Mouse (Mus musculus) CH12F3 (cell line): ENCODE measurements around the gene Mrtfa.

Source experiments
- in situ Hi-C: fragments of 300-500 bp; cut with MboI; formaldehyde crosslinking; loops from 2 replicates; pipeline ENCODE4 v1.14.3; 2020; ENCODE audit warnings: low sequenced_read_pairs

The Mrtfa gene

DNA sequence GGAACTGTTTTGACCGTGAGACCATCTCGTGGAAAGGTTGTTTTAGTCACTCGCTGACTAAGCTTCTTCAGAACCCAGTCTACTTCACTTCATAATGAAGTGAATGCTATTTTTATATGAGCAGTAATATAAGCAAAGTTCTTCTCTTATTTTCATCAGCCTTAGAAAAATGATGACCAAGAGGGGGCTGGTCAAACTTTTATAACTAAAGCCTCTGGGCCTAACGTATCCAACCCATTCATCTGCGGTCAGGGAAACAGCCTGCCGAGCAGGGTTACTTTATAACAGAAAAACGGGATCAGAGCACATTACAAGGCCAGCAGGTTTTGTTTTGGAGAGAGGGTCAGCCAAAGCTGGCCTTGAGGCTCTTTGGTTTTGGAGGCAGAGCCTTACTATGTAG, 31.3 kb downstream of the Mrtfa start:
- in situ Hi-C loops: no loop called here

DNA sequence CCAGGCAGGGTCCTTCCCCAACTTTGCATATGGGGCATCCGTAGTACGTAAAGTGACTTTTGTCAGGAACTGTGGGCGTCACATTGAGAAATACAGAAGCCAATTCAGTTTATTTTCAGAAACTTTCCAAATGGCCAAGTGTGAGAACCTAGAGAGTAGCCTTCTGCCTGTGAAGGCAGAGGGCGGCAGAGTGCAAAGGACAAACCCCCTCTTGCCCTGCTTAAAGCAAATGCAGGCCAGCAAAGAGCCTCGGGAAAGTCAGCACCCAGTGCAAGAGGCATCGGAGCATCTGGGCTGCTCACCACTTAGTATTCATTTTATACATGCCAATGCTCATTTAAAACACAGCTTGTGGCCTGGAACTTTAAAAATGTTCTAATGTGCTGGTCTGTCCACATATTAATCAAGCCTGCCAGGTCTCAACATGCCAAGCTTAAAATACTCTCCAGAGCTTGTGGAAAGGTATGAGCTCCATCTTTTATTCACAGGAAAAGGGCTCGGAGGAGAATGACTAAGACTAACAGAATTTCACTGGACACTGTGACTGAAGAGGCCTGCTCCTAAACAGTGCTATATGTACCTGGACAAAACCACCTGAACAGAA, 31.9 kb downstream of the Mrtfa start:
- in situ Hi-C loops: no loop called here

DNA sequence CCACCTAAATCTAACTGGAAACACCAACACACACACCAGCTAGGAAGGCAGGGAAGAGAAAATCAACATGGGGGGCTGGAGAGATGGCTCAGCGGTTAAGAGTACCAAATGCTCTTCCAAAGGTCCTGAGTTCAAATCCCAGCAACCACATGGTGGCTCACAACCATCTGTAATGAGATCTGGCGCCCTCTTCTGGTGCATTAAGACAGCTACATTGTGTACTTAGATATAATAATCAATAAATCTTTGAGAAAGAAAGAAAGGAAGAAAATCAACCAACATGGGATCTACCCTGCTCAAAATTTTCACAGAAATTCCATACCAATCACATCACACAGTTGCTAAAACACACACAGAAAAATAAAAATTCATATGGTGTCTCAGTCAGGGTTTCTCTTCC, 34.1 kb downstream of the Mrtfa start:
- in situ Hi-C loops: no loop called here

DNA sequence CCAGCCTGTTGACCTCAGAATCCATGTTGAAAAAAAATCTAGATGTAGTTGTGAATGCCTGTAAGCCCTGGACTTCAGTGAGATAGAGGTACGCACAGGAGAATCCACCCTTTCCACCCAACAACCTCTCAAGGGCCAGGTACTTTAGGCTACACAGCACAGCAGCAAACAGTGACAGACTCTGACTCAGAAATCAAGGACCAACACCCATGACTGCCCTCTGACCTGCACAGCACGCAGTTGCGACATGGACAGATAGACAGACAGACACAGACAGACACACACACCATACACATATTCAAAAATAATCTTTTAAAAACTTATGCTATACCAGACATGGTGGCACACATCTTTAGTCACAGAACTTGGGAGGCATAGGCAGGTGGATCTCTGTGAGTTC, 34.7 kb downstream of the Mrtfa start:
- in situ Hi-C loops: no loop called here

DNA sequence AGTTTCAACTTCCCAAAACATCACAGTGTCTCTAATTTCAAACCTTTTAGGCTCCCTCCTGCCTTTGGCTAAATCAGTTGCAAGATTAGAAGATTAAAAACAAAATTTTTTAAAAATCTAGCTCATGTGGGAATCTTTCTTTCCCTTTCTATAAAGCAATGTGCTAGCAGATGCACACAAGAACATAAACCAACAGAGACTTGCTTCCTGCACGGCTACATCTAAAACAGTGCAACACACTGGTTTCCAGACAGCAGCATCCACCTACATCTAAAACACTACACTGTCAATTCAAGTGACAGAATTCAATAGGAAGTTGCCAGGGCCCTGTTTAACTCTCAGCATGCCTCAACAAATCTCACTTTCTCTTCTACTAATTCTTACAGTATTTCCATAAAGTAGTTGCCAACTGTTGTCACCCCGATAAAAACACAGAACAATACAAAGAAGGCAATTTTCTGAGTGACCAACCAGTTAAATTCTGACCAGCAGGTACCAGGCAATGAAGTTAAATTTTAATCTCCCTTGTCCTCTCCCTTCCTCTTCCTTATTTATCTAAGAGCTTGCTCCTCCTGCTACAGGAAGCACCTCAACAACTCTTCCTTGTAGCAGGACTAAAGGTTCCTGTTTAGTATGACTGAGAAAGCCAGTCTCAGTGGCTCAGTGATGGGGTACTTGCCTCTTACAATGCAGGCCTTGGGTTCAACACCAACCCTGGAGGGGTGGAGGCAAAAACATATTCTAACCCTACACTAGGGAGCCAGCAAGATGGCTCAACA, 35.5 kb downstream of the Mrtfa start:
- in situ Hi-C loops: no loop called here

DNA sequence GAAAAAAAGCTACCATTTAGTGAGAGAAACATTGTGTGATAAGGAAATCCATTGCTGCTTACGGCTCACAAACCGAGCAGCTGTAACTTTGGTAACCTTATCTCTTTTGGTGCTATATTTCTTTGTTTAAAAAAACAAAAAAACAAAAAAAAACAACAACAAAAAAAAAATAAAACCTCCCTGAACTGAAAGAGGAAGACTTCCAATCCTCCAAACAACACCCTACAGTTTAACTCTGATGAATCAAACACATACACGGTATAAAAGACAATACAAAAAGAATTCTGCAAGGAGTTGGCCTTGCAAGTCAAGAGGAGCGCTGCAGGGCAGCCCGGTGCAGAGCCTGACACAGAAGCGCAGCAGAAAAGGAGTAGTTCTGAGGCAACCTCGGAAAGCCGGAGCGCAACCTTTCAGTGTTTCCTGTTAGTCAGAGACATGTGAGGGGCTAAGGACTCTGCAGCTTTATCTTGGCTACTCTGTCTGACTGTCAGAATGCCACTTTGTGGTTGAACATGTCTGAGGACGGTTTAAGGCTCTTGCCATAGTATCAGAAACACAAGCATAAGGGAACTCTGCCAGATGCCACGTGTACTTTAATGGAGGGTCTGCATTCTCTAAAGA, 48.5 kb downstream of the Mrtfa start:
- in situ Hi-C loops: no loop called here

DNA sequence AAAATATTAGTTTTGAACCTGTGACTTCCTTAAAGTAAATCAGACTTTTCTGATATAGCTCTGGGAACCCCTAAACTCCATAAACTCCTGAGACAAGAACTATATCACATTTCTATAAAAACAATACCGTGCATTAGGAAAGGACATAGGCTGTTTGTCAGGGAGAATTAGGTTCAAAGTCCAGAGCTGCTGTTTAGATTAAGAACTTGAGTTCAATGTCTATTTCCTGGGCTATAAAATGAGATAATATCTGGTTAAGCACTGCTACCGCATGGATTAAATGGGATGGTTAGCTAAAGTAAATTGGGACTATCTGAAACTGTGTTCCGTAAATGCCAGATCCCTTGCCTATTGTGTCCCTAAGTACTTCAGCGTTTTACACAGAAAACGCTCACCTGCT, 50.6 kb downstream of the Mrtfa start:
- in situ Hi-C loops: no loop called here

DNA sequence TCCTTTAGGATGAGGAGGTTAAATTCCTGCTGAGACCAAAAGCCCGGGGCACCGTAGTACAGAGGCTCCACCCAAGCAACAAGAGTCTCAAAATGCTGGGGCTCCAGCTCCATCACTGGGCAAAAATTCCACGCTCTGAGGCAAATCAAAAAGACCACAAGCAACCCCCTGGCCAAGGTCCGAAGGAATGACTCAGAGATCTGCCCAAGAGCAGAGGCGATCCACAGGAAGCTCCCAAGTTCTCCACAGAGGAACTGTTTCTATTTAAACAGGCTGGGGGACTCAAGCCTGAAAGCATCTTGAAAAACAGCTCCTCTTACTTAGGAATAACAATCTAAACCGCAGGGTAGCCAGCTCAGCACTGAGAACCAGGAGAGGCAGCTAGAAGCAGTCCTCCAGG, 53.3 kb downstream of the Mrtfa start:
- in situ Hi-C loops: no loop called here

DNA sequence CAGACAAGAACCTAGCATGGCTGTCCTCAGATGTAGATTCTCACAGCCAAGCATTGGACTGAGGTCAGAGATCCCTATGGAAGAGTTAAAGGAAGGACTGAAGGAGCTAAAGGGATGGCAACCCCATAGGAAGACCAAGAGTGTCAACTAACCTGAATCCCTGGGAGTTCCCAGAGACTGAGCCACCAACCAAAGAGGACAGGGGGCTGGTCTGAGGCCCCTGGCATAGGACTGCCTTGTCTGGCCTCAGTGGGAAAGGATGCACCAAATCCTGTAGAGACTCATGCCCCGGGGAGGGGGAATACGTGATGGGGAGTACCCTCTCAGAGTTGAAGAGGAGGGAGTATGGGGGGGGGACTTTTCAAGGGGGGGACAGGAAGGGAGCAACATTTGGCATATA, 56.8 kb downstream of the Mrtfa start:
- in situ Hi-C loops: no loop called here

DNA sequence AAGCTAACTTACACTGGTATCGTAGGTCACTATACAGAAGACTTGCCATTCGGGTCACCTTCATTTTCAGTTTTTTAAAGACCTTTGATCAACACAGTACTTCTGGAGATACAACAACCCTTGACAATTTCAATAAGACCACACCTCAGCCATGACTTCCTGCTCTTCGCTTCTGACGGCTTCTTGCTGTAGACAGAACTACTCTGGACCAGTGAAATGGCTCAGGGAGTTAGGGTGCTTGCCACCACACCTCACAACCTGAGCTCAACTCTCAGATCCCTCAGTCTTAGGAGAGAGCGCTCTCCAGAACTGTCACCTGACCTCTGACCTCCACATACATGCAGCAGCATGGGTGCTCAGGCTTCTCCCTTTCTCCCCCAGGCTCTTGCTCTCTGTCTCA, 59.4 kb downstream of the Mrtfa start:
- in situ Hi-C loops: no loop called here

DNA sequence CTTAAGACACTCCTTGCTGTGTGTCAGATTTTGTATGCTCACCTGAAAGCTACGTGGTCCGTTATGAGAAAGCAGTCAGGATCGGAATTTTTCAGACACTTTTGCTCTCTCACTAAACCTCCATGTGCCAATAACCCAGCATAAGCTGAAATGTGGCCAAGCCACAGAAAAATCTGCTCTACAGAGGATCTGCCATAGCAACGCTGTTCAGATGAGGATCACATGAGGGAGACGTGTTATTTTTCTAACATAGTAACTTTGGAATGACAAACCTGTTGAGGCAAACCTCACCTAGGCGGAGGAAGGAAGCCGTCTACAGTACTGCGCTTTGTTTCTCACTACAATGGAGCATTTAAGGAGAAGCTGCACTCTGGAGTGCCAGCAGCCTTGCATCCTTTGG, 60.6 kb downstream of the Mrtfa start:
- in situ Hi-C loops: no loop called here

DNA sequence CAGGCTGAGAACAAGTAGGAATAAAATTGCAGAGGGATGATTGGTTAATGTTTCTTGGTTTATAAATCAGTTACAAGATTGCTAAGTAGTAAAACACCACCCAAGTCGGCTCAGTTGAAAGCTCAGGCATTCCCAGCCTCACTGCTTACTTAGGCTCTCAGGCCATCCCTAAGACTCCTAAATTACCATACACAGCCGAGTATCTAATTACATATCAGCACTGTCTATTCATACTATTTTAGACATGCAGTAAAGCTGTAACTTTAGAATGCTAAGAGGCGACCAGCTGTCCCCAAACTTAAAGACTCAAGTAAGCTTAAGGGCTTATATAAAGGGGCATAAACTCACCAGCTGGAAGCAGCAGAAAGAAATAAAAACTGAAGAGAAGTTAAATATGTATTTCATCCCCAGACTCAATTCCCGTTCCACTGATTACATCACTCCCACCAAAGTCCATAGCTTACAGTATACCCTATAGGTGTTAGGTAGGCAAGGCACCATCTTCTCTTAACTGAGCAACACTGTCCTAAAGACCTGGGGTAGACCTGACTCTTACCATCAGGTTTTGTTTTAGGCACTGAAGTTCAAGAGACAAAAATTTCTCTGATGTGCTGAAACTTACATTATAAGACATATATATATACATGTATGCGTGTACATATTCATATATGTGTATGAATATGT, 62.3 kb downstream of the Mrtfa start:
- in situ Hi-C loops: no loop called here

DNA sequence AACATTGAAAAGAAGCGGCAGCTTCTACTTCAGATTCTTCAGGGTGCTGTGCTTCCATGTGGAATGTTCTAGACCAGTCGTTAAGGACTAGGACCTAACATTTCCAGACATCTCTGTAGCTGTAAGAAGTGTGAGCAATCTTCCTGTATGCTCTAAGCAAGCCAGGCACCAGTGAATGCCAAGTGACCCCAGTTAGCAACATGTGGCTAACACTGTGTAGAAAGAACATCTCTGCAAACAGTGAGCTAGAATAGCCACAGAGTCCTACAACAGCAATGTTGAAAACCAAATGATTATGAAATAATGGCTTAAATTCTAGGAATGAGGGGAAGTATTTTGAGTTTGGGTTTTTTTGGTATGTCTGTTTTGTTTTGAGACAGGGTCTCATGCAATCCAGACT, 66.3 kb downstream of the Mrtfa start:
- in situ Hi-C loops: no loop called here

DNA sequence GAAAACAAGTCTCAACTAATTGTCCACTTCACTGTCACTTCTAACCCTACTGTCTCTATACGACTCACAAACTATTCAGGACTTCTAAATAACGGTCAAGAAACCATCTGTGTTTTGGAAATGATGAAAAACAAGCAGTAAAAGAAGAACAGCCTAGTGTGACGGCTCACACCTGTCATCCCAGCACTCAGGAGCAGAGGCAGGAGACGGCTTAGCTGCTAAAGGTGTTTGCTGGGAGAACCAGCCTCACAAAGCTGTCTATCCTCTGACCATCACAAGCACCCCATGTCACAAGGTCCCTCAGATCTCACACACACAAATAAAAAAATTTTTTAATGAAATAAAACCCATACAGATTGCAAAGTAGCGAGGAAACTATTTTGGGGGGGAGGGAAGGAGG, 67.4 kb downstream of the Mrtfa start:
- in situ Hi-C loops: no loop called here

DNA sequence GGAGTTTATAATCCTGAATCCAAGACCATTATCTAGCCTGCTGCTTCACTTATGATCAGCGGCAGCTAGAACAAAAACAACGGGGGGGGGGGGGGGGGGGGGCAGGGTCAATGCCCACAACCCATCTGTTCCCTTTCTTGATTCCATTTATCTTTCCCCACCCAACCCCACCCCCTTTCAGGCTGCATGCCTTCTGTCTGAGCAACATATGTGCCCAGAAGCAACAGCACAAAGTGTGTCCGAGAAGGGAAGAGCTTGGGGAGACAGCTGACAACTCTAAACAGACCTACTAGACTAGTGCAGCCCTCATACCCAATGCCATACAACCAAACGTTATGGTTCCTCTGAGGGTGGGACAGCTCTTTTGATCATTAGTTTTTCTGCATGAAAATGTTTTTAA, 68.0 kb downstream of the Mrtfa start:
- in situ Hi-C loops: no loop called here

DNA sequence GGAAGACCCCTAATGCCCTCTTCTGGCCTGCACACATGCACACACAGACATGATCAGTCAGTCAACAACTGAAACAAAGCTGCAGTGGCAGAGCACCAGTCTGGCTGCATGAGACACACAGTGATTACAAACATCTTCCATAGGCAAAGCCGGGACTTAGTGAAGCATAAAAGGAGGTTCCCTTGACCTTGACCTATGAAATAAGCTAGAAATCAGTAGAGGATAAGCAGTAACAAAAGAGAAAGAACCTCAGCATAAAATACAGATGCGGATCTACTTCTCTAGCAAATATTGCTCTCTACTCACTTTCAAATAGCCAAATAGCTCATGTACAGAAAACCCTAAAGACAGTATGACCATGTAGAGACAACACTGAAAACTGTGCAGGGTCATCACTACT, 68.5 kb downstream of the Mrtfa start:
- in situ Hi-C loops: no loop called here

DNA sequence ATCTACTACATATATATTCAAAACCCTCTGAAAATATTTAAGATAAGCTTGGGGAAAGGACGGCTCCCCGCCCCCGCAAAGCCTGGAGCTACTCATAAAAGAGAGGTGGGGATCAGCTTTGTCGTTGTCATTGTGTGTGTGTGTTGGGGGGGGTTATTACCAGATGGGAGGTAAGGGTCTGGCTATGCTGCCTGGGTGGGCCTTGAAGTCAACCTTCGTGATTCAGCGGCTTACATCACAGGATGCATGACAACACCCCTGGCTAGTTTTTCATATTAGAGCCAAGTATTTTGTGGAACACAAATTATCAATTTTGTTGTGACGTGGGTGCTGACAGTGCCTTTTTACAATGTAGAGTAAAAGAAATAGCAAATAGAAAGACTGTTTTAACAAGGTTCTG, 69.6 kb downstream of the Mrtfa start:
- in situ Hi-C loops: no loop called here

DNA sequence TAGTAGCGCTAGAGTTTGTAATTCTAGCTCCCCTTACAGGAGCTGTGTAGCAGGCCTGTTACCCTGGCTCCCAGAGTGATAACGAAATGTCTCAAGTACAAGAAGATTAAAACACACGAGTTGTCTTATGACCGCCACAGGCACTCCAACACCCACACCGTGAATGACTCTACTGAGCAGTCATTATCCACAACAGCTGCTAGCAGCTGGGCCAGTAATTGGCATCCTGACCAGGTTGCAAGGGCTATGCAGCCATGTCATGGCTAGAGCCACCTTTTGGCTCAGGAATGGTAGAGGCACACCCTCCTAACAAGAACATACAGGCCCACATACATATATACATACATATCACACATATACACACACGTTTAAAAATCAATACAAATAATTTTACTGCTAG, 70.4 kb downstream of the Mrtfa start:
- in situ Hi-C loops: no loop called here

DNA sequence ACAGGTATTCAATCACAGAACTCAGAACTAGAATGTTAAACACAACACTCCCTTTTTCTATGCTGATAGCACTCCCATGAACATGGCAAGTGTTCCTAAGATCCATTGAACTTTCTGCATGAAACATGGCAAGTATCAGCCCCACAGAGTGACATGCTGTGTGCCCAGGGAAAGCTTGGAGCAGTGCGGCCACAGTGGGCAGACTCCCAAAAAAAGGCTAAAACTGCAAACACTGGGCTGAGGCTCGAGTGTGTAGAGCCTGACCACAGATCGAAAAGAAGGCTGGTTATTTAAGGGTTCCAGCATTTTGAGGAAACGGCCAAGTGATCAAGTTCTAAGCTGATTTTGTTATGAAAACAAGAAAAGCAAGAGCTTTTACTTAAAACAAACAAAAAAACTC, 72.3 kb downstream of the Mrtfa start:
- in situ Hi-C loops: no loop called here

DNA sequence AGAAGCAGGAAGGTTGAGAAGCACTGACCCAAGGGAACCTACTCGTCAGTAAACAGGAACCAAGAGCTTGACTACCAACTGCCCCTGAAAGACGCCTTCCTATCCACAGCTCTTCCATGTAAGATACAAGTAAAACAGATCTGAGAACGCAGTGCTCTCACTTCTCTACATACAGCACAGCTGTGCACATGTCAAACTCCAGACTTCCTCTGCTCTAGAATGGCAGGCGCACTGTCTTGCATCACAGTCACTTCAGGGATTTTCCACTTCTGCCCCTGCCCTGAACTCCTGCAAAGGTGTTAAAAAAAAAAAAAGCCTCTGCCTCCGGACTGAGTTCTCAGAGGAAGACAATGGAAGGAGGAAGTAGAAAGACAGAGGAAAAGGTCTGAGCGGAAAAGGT, 78.0 kb downstream of the Mrtfa start:
- in situ Hi-C loops: no loop called here

DNA sequence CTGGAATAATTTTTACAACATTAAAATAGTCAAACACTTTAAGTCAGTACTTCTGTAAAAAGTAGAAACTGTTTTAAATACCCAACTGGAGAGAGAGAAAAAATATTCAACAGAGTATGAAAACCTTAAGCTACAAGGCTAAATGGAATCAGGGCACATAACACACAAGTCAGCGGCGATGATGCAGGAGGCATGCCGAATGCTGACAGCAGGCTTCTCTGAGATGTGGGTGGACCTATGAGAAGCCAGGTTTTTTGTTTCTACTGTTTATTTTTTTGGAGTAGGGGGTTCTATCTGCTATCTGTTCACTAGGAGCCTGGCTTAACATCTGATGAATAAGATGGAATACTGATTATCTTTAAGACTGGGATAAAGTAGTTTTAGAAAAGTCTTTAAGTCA, 80.2 kb downstream of the Mrtfa start:
- in situ Hi-C loops: no loop called here

DNA sequence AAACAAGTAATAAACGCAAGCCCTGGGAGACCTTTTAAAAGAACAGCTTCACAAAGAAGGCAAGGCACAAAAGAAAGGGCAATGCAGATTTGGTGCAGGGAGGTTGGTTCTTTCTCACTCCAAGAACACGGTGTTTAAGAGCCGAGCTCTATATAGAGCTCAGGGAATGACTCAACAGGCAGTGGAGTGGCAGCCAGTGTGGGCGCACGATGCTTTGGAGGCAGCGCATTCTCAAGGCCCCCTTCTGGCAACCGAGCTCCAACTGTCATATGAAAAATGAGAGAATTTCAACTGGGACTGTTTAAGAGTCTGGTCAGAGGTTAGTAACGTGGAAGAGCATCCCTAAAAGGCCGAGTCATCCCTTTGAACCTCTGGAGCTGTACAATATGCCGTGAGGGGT, 84.6 kb downstream of the Mrtfa start:
- in situ Hi-C loops: no loop called here
